ENCODE assay signal across 22 mouse cellular contexts in genomic region chr15:102118591-102118990, GRCm38 (mm10). TPM values are rescaled to one million over a fixed set of nuclear protein-coding genes. Genes with fewer than 3 reads are reported as not detected.
A peak's percentile ranks its signal among the peaks of the same experiment; 100 is the strongest.
DNase-seq lines count a peak whose midpoint lies in the region; ATAC-seq lines count a peak whose summit lies in the region.
"Had no signal": no experiment of that assay in that cellular context is flagged by ENCODE, and none has a peak within 500 bp of the region (broad histone marks: within the 10 kb centered on the region; RNA-seq: fewer than 3 reads in every experiment).

No protein-coding gene starts in this region.

- H3K4me2 ChIP-seq in kidney, embryonic 15.5 days, result no peak overlapping the region
- no peak overlapping the region for H3K4me2 ChIP-seq in hindbrain, embryonic 15.5 days
- H3K4me2 ChIP-seq: limb, embryonic 15.5 days; liver, embryonic 13.5 days; midbrain, embryonic 13.5 days had no signal

- DNase-seq in heart, adult 11 months, result peak; percentile 92
- DNase-seq in heart, adult 9 months (ENCODE audit: low spot score in 2 of 2), result no peak
- no peak for DNase-seq in kidney, adult 8-10 months
- no peak for DNase-seq in embryonic facial prominence, embryonic 10.5 days (ENCODE audit: low spot score)
- DNase-seq in thymus, postnatal 4 days, result no peak
- DNase-seq: adrenal gland, postnatal 25 days; B cell, adult 2 months; heart, postnatal 14 days; layer of hippocampus, adult 9-11 months; liver, embryonic 13.5 days; lung, adult 18-20 months; lung, postnatal 4 days; right cerebral cortex, adult 18-20 months; spleen, adult 18-20 months; thymus, adult 2 months; thymus, postnatal 36 days had no signal

- H3K27me3 ChIP-seq in kidney, embryonic 15.5 days, result no peaks in the 10 kb centered on the region
- no peaks in the 10 kb centered on the region for H3K27me3 ChIP-seq in embryonic facial prominence, embryonic 10.5 days (replicated peaks; ENCODE audit: low read depth, poor library complexity, severe bottlenecking)
- H3K27me3 ChIP-seq in hindbrain, embryonic 15.5 days, result no peaks in the 10 kb centered on the region
- H3K27me3 ChIP-seq: limb, embryonic 15.5 days; liver, embryonic 13.5 days; midbrain, embryonic 13.5 days had no signal

- H3K4me3 ChIP-seq in kidney, embryonic 15.5 days (replicated peaks), result no peak overlapping the region
- no peak overlapping the region for H3K4me3 ChIP-seq in embryonic facial prominence, embryonic 10.5 days
- no peak overlapping the region for H3K4me3 ChIP-seq in hindbrain, embryonic 15.5 days
- H3K4me3 ChIP-seq: limb, embryonic 10.5 days; limb, embryonic 15.5 days; liver, embryonic 13.5 days; megakaryocyte, embryonic 14.5 days; midbrain, embryonic 13.5 days had no signal

- no peaks in the 10 kb centered on the region for H3K9me3 ChIP-seq in kidney, embryonic 15.5 days (replicated peaks)
- no peaks in the 10 kb centered on the region for H3K9me3 ChIP-seq in embryonic facial prominence, embryonic 10.5 days
- no peaks in the 10 kb centered on the region for H3K9me3 ChIP-seq in hindbrain, embryonic 15.5 days
- H3K9me3 ChIP-seq: limb, embryonic 10.5 days; limb, embryonic 15.5 days; liver, embryonic 13.5 days; megakaryocyte, embryonic 14.5 days; midbrain, embryonic 13.5 days had no signal

- ATAC-seq in kidney, embryonic 15.5 days (replicated peaks; ENCODE audit: low FRiP score), result no peak
- no peak for ATAC-seq in hindbrain, embryonic 15.5 days (ENCODE audit: low FRiP score, low read depth)
- ATAC-seq: midbrain, embryonic 13.5 days had no signal

- H3K36me3 ChIP-seq in kidney, embryonic 15.5 days, result peaks cover 95% of the 10 kb centered on the region
- peaks cover 97% of the 10 kb centered on the region for H3K36me3 ChIP-seq in embryonic facial prominence, embryonic 10.5 days (replicated peaks)
- peaks cover 49% of the 10 kb centered on the region for H3K36me3 ChIP-seq in hindbrain, embryonic 15.5 days

- H3K9ac ChIP-seq in kidney, embryonic 15.5 days, result no peak overlapping the region
- no peak overlapping the region for H3K9ac ChIP-seq in hindbrain, embryonic 15.5 days
- H3K9ac ChIP-seq: limb, embryonic 15.5 days; liver, embryonic 13.5 days; midbrain, embryonic 13.5 days had no signal

- 0 out of 2 replicates have a peak overlapping the region, but pooled peaks have one; percentile 45 for H3K27ac ChIP-seq in kidney, embryonic 15.5 days
- 0 out of 2 replicates have a peak overlapping the region, but pooled peaks have one; percentile 8 for H3K27ac ChIP-seq in embryonic facial prominence, embryonic 10.5 days (replicated peaks)
- H3K27ac ChIP-seq in hindbrain, embryonic 15.5 days (replicated peaks), result 0 out of 2 replicates have a peak overlapping the region, but pooled peaks have one; percentile 44
- H3K27ac ChIP-seq: limb, embryonic 10.5 days; liver, embryonic 13.5 days; midbrain, embryonic 13.5 days had no signal

- WGBS in kidney, embryonic 15.5 days, result 89% methylated on average over 4 of the region's 4 CpGs
- WGBS in embryonic facial prominence, embryonic 10.5 days, result 81% methylated on average over 4 of the region's 4 CpGs
- 93% methylated on average over 4 of the region's 4 CpGs for WGBS in hindbrain, embryonic 15.5 days

- 0 out of 2 replicates have a peak, but pooled peaks cover 7% of the 10 kb centered on the region for H3K4me1 ChIP-seq in kidney, embryonic 15.5 days
- H3K4me1 ChIP-seq in embryonic facial prominence, embryonic 10.5 days, result peaks cover 15% of the 10 kb centered on the region
- peaks cover 37% of the 10 kb centered on the region for H3K4me1 ChIP-seq in hindbrain, embryonic 15.5 days (replicated peaks)

RNA-seq across cellular contexts. Expression of gene Spryd3, which starts 17.4 kb away (rescaled TPM):
- 18.0 and 18.4 TPM in 2 replicates for polyA plus RNA-seq in kidney, embryonic 15.5 days (2015; fragmentation: Nextera tagmentation; extraction: Ambion mirVana)
- 12.7 and 13.2 TPM in 2 replicates for polyA plus RNA-seq in embryonic facial prominence, embryonic 10.5 days (2016; fragmentation: Nextera tagmentation; extraction: Ambion mirVana)
- polyA plus RNA-seq in hindbrain, embryonic 15.5 days (2015; fragmentation: Nextera tagmentation; extraction: Ambion mirVana), result 87.9 and 93.5 TPM in 2 replicates

RNA-seq across cellular contexts. Expression of gene Tns2, which starts 18.4 kb away (rescaled TPM):
- polyA plus RNA-seq in kidney, embryonic 15.5 days (2015; fragmentation: Nextera tagmentation; extraction: Ambion mirVana), result 39.7 and 48.4 TPM in 2 replicates
- 12.3 and 14.9 TPM in 2 replicates for polyA plus RNA-seq in embryonic facial prominence, embryonic 10.5 days (2016; fragmentation: Nextera tagmentation; extraction: Ambion mirVana)
- polyA plus RNA-seq in hindbrain, embryonic 15.5 days (2015; fragmentation: Nextera tagmentation; extraction: Ambion mirVana), result 9.2 and 9.8 TPM in 2 replicates

RNA-seq across cellular contexts. Expression of gene Igfbp6, which starts 25.6 kb away (rescaled TPM):
- polyA plus RNA-seq in kidney, embryonic 15.5 days (2015; fragmentation: Nextera tagmentation; extraction: Ambion mirVana), result 31.0 and 33.6 TPM in 2 replicates
- 0.26 and 0.36 TPM in 2 replicates for polyA plus RNA-seq in embryonic facial prominence, embryonic 10.5 days (2016; fragmentation: Nextera tagmentation; extraction: Ambion mirVana)
- polyA plus RNA-seq in hindbrain, embryonic 15.5 days (2015; fragmentation: Nextera tagmentation; extraction: Ambion mirVana), result 3.3 and 5.6 TPM in 2 replicates

RNA-seq across cellular contexts. Expression of gene Soat2, which starts 31.7 kb away (rescaled TPM):
- polyA plus RNA-seq in kidney, embryonic 15.5 days (2015; fragmentation: Nextera tagmentation; extraction: Ambion mirVana), result 0.33 and 1.1 TPM in 2 replicates
- polyA plus RNA-seq in embryonic facial prominence, embryonic 10.5 days (2016; fragmentation: Nextera tagmentation; extraction: Ambion mirVana), result 0.09 and 0.18 TPM in 2 replicates
- 0.06 and 0.09 TPM in 2 replicates for polyA plus RNA-seq in hindbrain, embryonic 15.5 days (2015; fragmentation: Nextera tagmentation; extraction: Ambion mirVana)
- polyA plus RNA-seq: midbrain, embryonic 13.5 days had no signal

RNA-seq across cellular contexts. Expression of gene Eif4b, which starts 45.0 kb away (rescaled TPM):
- polyA plus RNA-seq in kidney, embryonic 15.5 days (2015; fragmentation: Nextera tagmentation; extraction: Ambion mirVana), result 127 and 130 TPM in 2 replicates
- polyA plus RNA-seq in embryonic facial prominence, embryonic 10.5 days (2016; fragmentation: Nextera tagmentation; extraction: Ambion mirVana), result 133 and 136 TPM in 2 replicates
- 77.1 and 79.3 TPM in 2 replicates for polyA plus RNA-seq in hindbrain, embryonic 15.5 days (2015; fragmentation: Nextera tagmentation; extraction: Ambion mirVana)
